ENCODE assay signal across 8 mouse cellular contexts in genomic region chr19:18749598-18750339, GRCm38 (mm10). TPM values are rescaled to one million over a fixed set of nuclear protein-coding genes. Genes with fewer than 3 reads are reported as not detected.
A peak's percentile ranks its signal among the peaks of the same experiment; 100 is the strongest.
DNase-seq lines count a peak whose midpoint lies in the region; ATAC-seq and TF ChIP-seq lines count a peak whose summit lies in the region.

Trpm6 (plus strand) TSS chr19:18749983.

- peak within 1 kb of the TSS; percentile 33 for H3K4me3 ChIP-seq in hindbrain, embryonic 11.5 days (ENCODE audit: low read depth, low read length)
- H3K4me3 ChIP-seq in limb, embryonic 13.5 days, result peak within 1 kb of the TSS; percentile 48
- peak within 1 kb of the TSS; percentile 30 for H3K4me3 ChIP-seq in midbrain, embryonic 14.5 days (replicated peaks; ENCODE audit: low read depth, low read length)

- H3K27ac ChIP-seq in hindbrain, embryonic 11.5 days (ENCODE audit: low read depth, low read length), result no peak within 1 kb of the TSS
- H3K27ac ChIP-seq in limb, embryonic 13.5 days, result no peak within 1 kb of the TSS
- H3K27ac ChIP-seq in midbrain, embryonic 14.5 days (replicated peaks; ENCODE audit: low read depth, low read length), result no peak within 1 kb of the TSS

- peak; percentile 57; the same call in 1 of the 2 replicates for ATAC-seq in hindbrain, embryonic 11.5 days (ENCODE audit: low FRiP score)
- peak; percentile 48 for ATAC-seq in limb, embryonic 13.5 days (ENCODE audit: low FRiP score, low read depth)
- ATAC-seq in midbrain, embryonic 14.5 days (ENCODE audit: low FRiP score, low TSS enrichment), result peak; percentile 31; the same call in 1 of the 2 replicates

- no peaks in the 10 kb centered on the region for H3K36me3 ChIP-seq in hindbrain, embryonic 11.5 days (ENCODE audit: control insufficient read depth, insufficient read depth, low read length)
- H3K36me3 ChIP-seq in limb, embryonic 13.5 days, result no peaks in the 10 kb centered on the region
- H3K36me3 ChIP-seq in midbrain, embryonic 14.5 days (ENCODE audit: control insufficient read depth, insufficient read depth, low read length), result no peaks in the 10 kb centered on the region

- 6% methylated on average over 41 of the region's 41 CpGs for WGBS in hindbrain, embryonic 11.5 days
- 5% methylated on average over 41 of the region's 41 CpGs for WGBS in limb, embryonic 13.5 days
- 6% methylated on average over 41 of the region's 41 CpGs for WGBS in midbrain, embryonic 14.5 days

- H3K9ac ChIP-seq in hindbrain, embryonic 11.5 days (ENCODE audit: low read depth, low read length), result peak within 1 kb of the TSS; percentile 40; the same call in 1 of the 2 replicates
- H3K9ac ChIP-seq in limb, embryonic 13.5 days, result peak within 1 kb of the TSS; percentile 65
- H3K9ac ChIP-seq in midbrain, embryonic 14.5 days (replicated peaks; ENCODE audit: low read length), result peak within 1 kb of the TSS; percentile 28; the same call in 1 of the 2 replicates

- peak within 1 kb of the TSS; percentile 70 for H3K4me2 ChIP-seq in hindbrain, embryonic 11.5 days (replicated peaks; ENCODE audit: low read depth, low read length)
- peak within 1 kb of the TSS; percentile 87 for H3K4me2 ChIP-seq in limb, embryonic 13.5 days (replicated peaks)
- H3K4me2 ChIP-seq in midbrain, embryonic 14.5 days (ENCODE audit: low read length), result peak within 1 kb of the TSS; percentile 60

- H3K9me3 ChIP-seq in hindbrain, embryonic 11.5 days (ENCODE audit: control insufficient read depth, low read length), result no peaks in the 10 kb centered on the region
- no peaks in the 10 kb centered on the region for H3K9me3 ChIP-seq in limb, embryonic 13.5 days
- no peaks in the 10 kb centered on the region for H3K9me3 ChIP-seq in midbrain, embryonic 14.5 days (ENCODE audit: control insufficient read depth, low read length)

- no peak for TF ChIP-seq POLR2A in brain, embryonic 14.5 days (IDR thresholded peaks at IDR 0.05; ENCODE audit: borderline replicate concordance, extremely low read depth, insufficient read depth, insufficient read length, poor library complexity, severe bottlenecking)

- peaks cover 3% of the 10 kb centered on the region for H3K27me3 ChIP-seq in hindbrain, embryonic 11.5 days (ENCODE audit: control insufficient read depth, insufficient read depth, low read length)
- H3K27me3 ChIP-seq in limb, embryonic 13.5 days, result peaks cover 18% of the 10 kb centered on the region
- H3K27me3 ChIP-seq in midbrain, embryonic 14.5 days (ENCODE audit: control insufficient read depth, insufficient read depth, low read length), result peaks cover 3% of the 10 kb centered on the region; the same call in 1 of the 2 replicates

- TF ChIP-seq CTCF in brain, embryonic 14.5 days (IDR thresholded peaks at IDR 0.05; ENCODE audit: borderline replicate concordance, extremely low read depth, insufficient read depth, insufficient read length), result no peak

- DNase-seq in adrenal gland, adult 2 months, result peak; percentile 23
- no peak for DNase-seq in adrenal gland, adult 8-10 months
- peak; percentile 1 for DNase-seq in brain, embryonic 14.5 days (ENCODE audit: low read depth)
- peak; percentile 33 for DNase-seq in hindbrain, embryonic 11.5 days (ENCODE audit: low spot score)
- peak; percentile 14 for DNase-seq in midbrain, embryonic 14.5 days
- no peak for DNase-seq in spleen, postnatal 14 days (ENCODE audit: low spot score in 2 of 2)
- no peak for DNase-seq in cerebellum, adult 11 months

- no peaks in the 10 kb centered on the region for H3K4me1 ChIP-seq in hindbrain, embryonic 11.5 days (replicated peaks; ENCODE audit: control insufficient read depth, insufficient read depth, low read length)
- H3K4me1 ChIP-seq in limb, embryonic 13.5 days, result peaks cover 12% of the 10 kb centered on the region
- peaks cover 4% of the 10 kb centered on the region; the same call in 1 of the 2 replicates for H3K4me1 ChIP-seq in midbrain, embryonic 14.5 days (ENCODE audit: control insufficient read depth, insufficient read depth, low read length)

RNA-seq across cellular contexts. Expression of gene Trpm6, which starts in this region (rescaled TPM):
- total RNA-seq in adrenal gland, adult 2 months (2021), result under 1 TPM in 1 of 2 experiments, not detected in 1; 0.14 TPM
- polyA plus RNA-seq in adrenal gland, adult 2 months (2012; rRNA removed), result 0.01 TPM in 1 of 2 replicates, not detected in the other
- under 1 TPM in 3 of 4 experiments, not detected in 1; 0.06 to 0.12 (median 0.07) TPM for total RNA-seq in adrenal gland, adult 8-10 months (2022)
- 0.20 and 0.27 TPM in 2 replicates for polyA plus RNA-seq in brain, embryonic 14.5 days (2012; rRNA removed)
- 0.25 and 0.43 TPM in 2 replicates for polyA plus RNA-seq in hindbrain, embryonic 11.5 days (2014; fragmentation: Nextera tagmentation; extraction: Ambion mirVana)
- 0.38 and 0.39 TPM in 2 replicates for polyA plus RNA-seq in limb, embryonic 13.5 days (2015; fragmentation: Nextera tagmentation; extraction: Ambion mirVana)
- 0.32 and 0.36 TPM in 2 replicates for polyA plus RNA-seq in midbrain, embryonic 14.5 days (2014; fragmentation: Nextera tagmentation; extraction: Ambion mirVana)

Comparison
In these comparisons a context has a peak if more than half of its experiments do, and no peak if none do; other contexts are left out.
1. Peak in DNase-seq in adrenal gland, adult 2 months; RNA of the gene not detected or under 1 TPM.
2. Peak in DNase-seq in brain, embryonic 14.5 days; RNA of the gene not detected or under 1 TPM.
3. Peak in DNase-seq, ATAC-seq, H3K4me3 ChIP-seq, H3K9ac ChIP-seq and H3K4me2 ChIP-seq in hindbrain, embryonic 11.5 days; RNA of the gene not detected or under 1 TPM.
4. Peak in ATAC-seq, H3K4me3 ChIP-seq, H3K9ac ChIP-seq and H3K4me2 ChIP-seq in limb, embryonic 13.5 days; RNA of the gene not detected or under 1 TPM.
5. Peak in DNase-seq, ATAC-seq, H3K4me3 ChIP-seq, H3K9ac ChIP-seq and H3K4me2 ChIP-seq in midbrain, embryonic 14.5 days; RNA of the gene not detected or under 1 TPM.